Mouse (Mus musculus): ENCODE data around the gene Zdhhc19. TPM values are rescaled to one million over a fixed set of nuclear protein-coding genes. Genes with fewer than 3 reads are reported as not detected.

The Zdhhc19 gene
- polyA plus RNA-seq, 1 experiment from 2014 or later, result not detected

GRCm38 (mm10) chr16:32460518-32460917 lies 35.5 kb upstream of the Zdhhc19 start:
- Histone ChIP-seq H3K36me3 (ENCODE audit: control insufficient read depth, insufficient read depth, low read length) (no peaks in the 10 kb centered on the region; the same call in 1 of the 2 replicates), H3K9ac (ENCODE audit: low read length) (no peak overlapping the region), H3K4me3 (ENCODE audit: low read depth, low read length) (no peak overlapping the region), H3K4me1 (ENCODE audit: control insufficient read depth, insufficient read depth, low read length) (no peaks in the 10 kb centered on the region), H3K9me3 (ENCODE audit: control insufficient read depth, low read length) (no peaks in the 10 kb centered on the region), H3K27me3 (ENCODE audit: control insufficient read depth, insufficient read depth, low read length) (no peaks in the 10 kb centered on the region), H3K27ac (ENCODE audit: low read depth, low read length) (no peak overlapping the region), H3K4me2 (no peak overlapping the region)
- WGBS, result 60% methylated on average over 4 of the region's 4 CpGs
- ATAC-seq (ENCODE audit: low FRiP score) (no peak), DNase-seq (ENCODE audit: low spot score, missing footprints) (no peak)

- 94% methylated on average over 5 of the region's 5 CpGs for WGBS
- Histone ChIP-seq H3K4me3 (ENCODE audit: low read depth, low read length) (no peak overlapping the region), H3K4me2 (no peak overlapping the region), H3K27me3 (ENCODE audit: control insufficient read depth, insufficient read depth, low read length) (no peaks in the 10 kb centered on the region), H3K27ac (ENCODE audit: low read depth, low read length) (no peak overlapping the region), H3K9me3 (ENCODE audit: control insufficient read depth, low read length) (no peaks in the 10 kb centered on the region), H3K4me1 (ENCODE audit: control insufficient read depth, insufficient read depth, low read length) (no peaks in the 10 kb centered on the region), H3K36me3 (ENCODE audit: control insufficient read depth, insufficient read depth, low read length) (no peaks in the 10 kb centered on the region; the same call in 1 of the 2 replicates), H3K9ac (ENCODE audit: low read length) (no peak overlapping the region)
- no peak for DNase-seq (ENCODE audit: low spot score, missing footprints)
- ATAC-seq (ENCODE audit: low FRiP score), result no peak
Measured at GRCm38 (mm10) chr16:32461713-32462112, 34.4 kb upstream of the Zdhhc19 start.

- H3K27ac ChIP-seq (ENCODE audit: low read depth, low read length), result no peak overlapping the region
- 95% methylated on average over 16 of the region's 16 CpGs for WGBS
- no peaks in the 10 kb centered on the region for H3K9me3 ChIP-seq (ENCODE audit: control insufficient read depth, low read length)
- H3K4me2 ChIP-seq, result no peak overlapping the region
- ATAC-seq (ENCODE audit: low FRiP score) (no peak), DNase-seq (ENCODE audit: low spot score, missing footprints) (no peak)
- H3K27me3 ChIP-seq (ENCODE audit: control insufficient read depth, insufficient read depth, low read length), result no peaks in the 10 kb centered on the region
- no peak overlapping the region for H3K4me3 ChIP-seq (ENCODE audit: low read depth, low read length)
- H3K4me1 ChIP-seq (ENCODE audit: control insufficient read depth, insufficient read depth, low read length), result no peaks in the 10 kb centered on the region
- H3K36me3 ChIP-seq (ENCODE audit: control insufficient read depth, insufficient read depth, low read length), result no peaks in the 10 kb centered on the region; the same call in 1 of the 2 replicates
- no peak overlapping the region for H3K9ac ChIP-seq (ENCODE audit: low read length)
Measured at GRCm38 (mm10) chr16:32462950-32463349, 33.1 kb upstream of the Zdhhc19 start.

GRCm38 (mm10) chr16:32463426-32463825 lies 32.6 kb upstream of the Zdhhc19 start:
- Histone ChIP-seq H3K36me3 (ENCODE audit: control insufficient read depth, insufficient read depth, low read length) (no peaks in the 10 kb centered on the region; the same call in 1 of the 2 replicates), H3K9ac (ENCODE audit: low read length) (no peak overlapping the region), H3K4me3 (ENCODE audit: low read depth, low read length) (no peak overlapping the region), H3K9me3 (ENCODE audit: control insufficient read depth, low read length) (no peaks in the 10 kb centered on the region), H3K4me1 (ENCODE audit: control insufficient read depth, insufficient read depth, low read length) (no peaks in the 10 kb centered on the region), H3K4me2 (no peak overlapping the region), H3K27ac (ENCODE audit: low read depth, low read length) (no peak overlapping the region), H3K27me3 (ENCODE audit: control insufficient read depth, insufficient read depth, low read length) (no peaks in the 10 kb centered on the region)
- DNase-seq (ENCODE audit: low spot score, missing footprints), result no peak
- no peak for ATAC-seq (ENCODE audit: low FRiP score)
- WGBS, result 97% methylated on average over 2 of the region's 2 CpGs

GRCm38 (mm10) chr16:32464908-32465307 lies 31.2 kb upstream of the Zdhhc19 start:
- Histone ChIP-seq H3K36me3 (ENCODE audit: control insufficient read depth, insufficient read depth, low read length) (no peaks in the 10 kb centered on the region; the same call in 1 of the 2 replicates), H3K27ac (ENCODE audit: low read depth, low read length) (no peak overlapping the region), H3K4me1 (ENCODE audit: control insufficient read depth, insufficient read depth, low read length) (no peaks in the 10 kb centered on the region), H3K9ac (ENCODE audit: low read length) (no peak overlapping the region), H3K9me3 (ENCODE audit: control insufficient read depth, low read length) (no peaks in the 10 kb centered on the region), H3K4me2 (no peak overlapping the region), H3K4me3 (ENCODE audit: low read depth, low read length) (no peak overlapping the region), H3K27me3 (ENCODE audit: control insufficient read depth, insufficient read depth, low read length) (no peaks in the 10 kb centered on the region)
- no CpG with 5 or more reads among the region's 1 CpGs for WGBS
- ATAC-seq (ENCODE audit: low FRiP score), result no peak
- DNase-seq (ENCODE audit: low spot score, missing footprints), result no peak

- 91% methylated on average over 3 of the region's 3 CpGs for WGBS
- Histone ChIP-seq H3K4me2 (no peak overlapping the region), H3K27me3 (ENCODE audit: control insufficient read depth, insufficient read depth, low read length) (no peaks in the 10 kb centered on the region), H3K9me3 (ENCODE audit: control insufficient read depth, low read length) (no peaks in the 10 kb centered on the region), H3K36me3 (ENCODE audit: control insufficient read depth, insufficient read depth, low read length) (peaks cover 4% of the 10 kb centered on the region; the same call in 1 of the 2 replicates), H3K4me1 (ENCODE audit: control insufficient read depth, insufficient read depth, low read length) (no peaks in the 10 kb centered on the region), H3K4me3 (ENCODE audit: low read depth, low read length) (no peak overlapping the region), H3K27ac (ENCODE audit: low read depth, low read length) (no peak overlapping the region), H3K9ac (ENCODE audit: low read length) (no peak overlapping the region)
- DNase-seq (ENCODE audit: low spot score, missing footprints), result no peak
- no peak for ATAC-seq (ENCODE audit: low FRiP score)
Measured at GRCm38 (mm10) chr16:32468488-32468887, 27.6 kb upstream of the Zdhhc19 start.

- Histone ChIP-seq H3K4me2 (no peak overlapping the region), H3K9ac (ENCODE audit: low read length) (no peak overlapping the region), H3K9me3 (ENCODE audit: control insufficient read depth, low read length) (no peaks in the 10 kb centered on the region), H3K36me3 (ENCODE audit: control insufficient read depth, insufficient read depth, low read length) (peaks cover 4% of the 10 kb centered on the region; the same call in 1 of the 2 replicates), H3K4me1 (ENCODE audit: control insufficient read depth, insufficient read depth, low read length) (no peaks in the 10 kb centered on the region), H3K27me3 (ENCODE audit: control insufficient read depth, insufficient read depth, low read length) (no peaks in the 10 kb centered on the region), H3K4me3 (ENCODE audit: low read depth, low read length) (no peak overlapping the region), H3K27ac (ENCODE audit: low read depth, low read length) (no peak overlapping the region)
- WGBS, result 86% methylated on average over 5 of the region's 5 CpGs
- ATAC-seq (ENCODE audit: low FRiP score) (no peak), DNase-seq (ENCODE audit: low spot score, missing footprints) (no peak)
Measured at GRCm38 (mm10) chr16:32469404-32470105, 26.5 kb upstream of the Zdhhc19 start.

- H3K36me3 ChIP-seq (ENCODE audit: control insufficient read depth, insufficient read depth, low read length), result peaks cover 4% of the 10 kb centered on the region; the same call in 1 of the 2 replicates
- no peak overlapping the region for H3K4me3 ChIP-seq (ENCODE audit: low read depth, low read length)
- 83% methylated on average over 7 of the region's 7 CpGs for WGBS
- no peak overlapping the region for H3K9ac ChIP-seq (ENCODE audit: low read length)
- ATAC-seq (ENCODE audit: low FRiP score) (no peak), DNase-seq (ENCODE audit: low spot score, missing footprints) (no peak)
- H3K27ac ChIP-seq (ENCODE audit: low read depth, low read length), result no peak overlapping the region
- H3K4me1 ChIP-seq (ENCODE audit: control insufficient read depth, insufficient read depth, low read length), result no peaks in the 10 kb centered on the region
- H3K27me3 ChIP-seq (ENCODE audit: control insufficient read depth, insufficient read depth, low read length), result no peaks in the 10 kb centered on the region
- H3K4me2 ChIP-seq, result no peak overlapping the region
- H3K9me3 ChIP-seq (ENCODE audit: control insufficient read depth, low read length), result no peaks in the 10 kb centered on the region
Measured at GRCm38 (mm10) chr16:32472276-32473015, 23.6 kb upstream of the Zdhhc19 start.

- H3K4me3 ChIP-seq (ENCODE audit: low read depth, low read length), result no peak overlapping the region
- no peak overlapping the region for H3K4me2 ChIP-seq
- H3K27me3 ChIP-seq (ENCODE audit: control insufficient read depth, insufficient read depth, low read length), result no peaks in the 10 kb centered on the region
- ATAC-seq (ENCODE audit: low FRiP score) (no peak), DNase-seq (ENCODE audit: low spot score, missing footprints) (no peak)
- 90% methylated on average over 6 of the region's 6 CpGs for WGBS
- H3K9me3 ChIP-seq (ENCODE audit: control insufficient read depth, low read length), result no peaks in the 10 kb centered on the region
- H3K27ac ChIP-seq (ENCODE audit: low read depth, low read length), result no peak overlapping the region
- no peaks in the 10 kb centered on the region for H3K36me3 ChIP-seq (ENCODE audit: control insufficient read depth, insufficient read depth, low read length)
- no peaks in the 10 kb centered on the region for H3K4me1 ChIP-seq (ENCODE audit: control insufficient read depth, insufficient read depth, low read length)
- H3K9ac ChIP-seq (ENCODE audit: low read length), result no peak overlapping the region
Measured at GRCm38 (mm10) chr16:32477315-32477714, 18.8 kb upstream of the Zdhhc19 start.
